In genomic region chr13:45979246-45979645, GRCm38 (mm10) we compare ENCODE assay signal across 21 mouse cellular contexts. TPM values are rescaled to one million over a fixed set of nuclear protein-coding genes. Genes with fewer than 3 reads are reported as not detected.
A peak's percentile ranks its signal among the peaks of the same experiment; 100 is the strongest.
DNase-seq lines count a peak whose midpoint lies in the region.
"Had no signal": no experiment of that assay in that cellular context is flagged by ENCODE, and none has a peak within 500 bp of the region (broad histone marks: within the 10 kb centered on the region; RNA-seq: fewer than 3 reads in every experiment).

No protein-coding gene starts in this region.

- H3K9me3 ChIP-seq in midbrain, embryonic 10.5 days (replicated peaks), result no peaks in the 10 kb centered on the region
- H3K9me3 ChIP-seq: G1E had no signal

- no peak overlapping the region for H3K4me3 ChIP-seq in midbrain, embryonic 10.5 days

- H3K27ac ChIP-seq in midbrain, embryonic 10.5 days (replicated peaks), result no peak overlapping the region

- DNase-seq in ES-CJ7 (ENCODE audit: low read depth, low spot score) (peak; percentile 37), R1 (ENCODE audit: low read depth, low spot score) (peak; percentile 58), ZHBTc4 (ENCODE audit: low read depth, low spot score) (peak; percentile 58)
- no peak for DNase-seq in midbrain, embryonic 10.5 days (ENCODE audit: low spot score)
- DNase-seq in left cerebral cortex, postnatal 4 days, result no peak
- no peak for DNase-seq in kidney, postnatal 36 days
- DNase-seq: adrenal gland, adult 2 months; adrenal gland, adult 8-10 months; adrenal gland, postnatal 10 days; adrenal gland, postnatal 14 days; adrenal gland, postnatal 25 days; adrenal gland, postnatal 36 days; B cell, adult 2 months; cerebellum, adult 11 months; cerebellum, adult 11-12 months; cerebellum, adult 18-20 months; cerebellum, adult 2 months; cerebellum, adult 8-10 months; cerebellum, adult 9-10 months had no signal

- H3K4me1 ChIP-seq in midbrain, embryonic 10.5 days, result no peaks in the 10 kb centered on the region

- 49% methylated on average over 5 of the region's 5 CpGs for WGBS in midbrain, embryonic 10.5 days

- no peaks in the 10 kb centered on the region for H3K27me3 ChIP-seq in midbrain, embryonic 10.5 days (ENCODE audit: low read depth, poor library complexity, severe bottlenecking)
- H3K27me3 ChIP-seq: CH12.LX had no signal

- intact Hi-C loops in left cerebral cortex, postnatal 4 days (cut with DNase I), result no loop called here

- no peaks in the 10 kb centered on the region for H3K36me3 ChIP-seq in midbrain, embryonic 10.5 days
- H3K36me3 ChIP-seq: G1E had no signal

RNA-seq across cellular contexts. Expression of gene Atxn1, which starts 14.4 kb away (rescaled TPM):
- 1.3 and 2.2 TPM in 2 replicates for polyA plus RNA-seq in midbrain, embryonic 10.5 days (2016; fragmentation: Nextera tagmentation; extraction: Ambion mirVana)
- 100 to 1,000 TPM in 1 of 2 experiments, 10 to 100 TPM in 1; 91.3 to 126 TPM for total RNA-seq in left cerebral cortex, postnatal 4 days (2021)

Comparison
In these comparisons a context has a peak if more than half of its experiments do, and no peak if none do; other contexts are left out.
1. DNase-seq: peak in ES-CJ7 (single experiment), R1 (single experiment) and ZHBTc4 (single experiment); none in midbrain, embryonic 10.5 days (single experiment), left cerebral cortex, postnatal 4 days (single experiment) and kidney, postnatal 36 days (0 of 2).